Mouse (Mus musculus) lung, postnatal 14 days (tissue): Measurements from ENCODE around the gene Slc6a17.

ENCODE experiments used
- DNase-seq: peaks from one replicate; pipeline ENCODE4 v3.0.0; 2021

Slc6a17 gene

GRCm38 (mm10) chr3:107459773-107460431 lies 57.9 kb downstream of the Slc6a17 start:
- no peak for DNase-seq

DNA sequence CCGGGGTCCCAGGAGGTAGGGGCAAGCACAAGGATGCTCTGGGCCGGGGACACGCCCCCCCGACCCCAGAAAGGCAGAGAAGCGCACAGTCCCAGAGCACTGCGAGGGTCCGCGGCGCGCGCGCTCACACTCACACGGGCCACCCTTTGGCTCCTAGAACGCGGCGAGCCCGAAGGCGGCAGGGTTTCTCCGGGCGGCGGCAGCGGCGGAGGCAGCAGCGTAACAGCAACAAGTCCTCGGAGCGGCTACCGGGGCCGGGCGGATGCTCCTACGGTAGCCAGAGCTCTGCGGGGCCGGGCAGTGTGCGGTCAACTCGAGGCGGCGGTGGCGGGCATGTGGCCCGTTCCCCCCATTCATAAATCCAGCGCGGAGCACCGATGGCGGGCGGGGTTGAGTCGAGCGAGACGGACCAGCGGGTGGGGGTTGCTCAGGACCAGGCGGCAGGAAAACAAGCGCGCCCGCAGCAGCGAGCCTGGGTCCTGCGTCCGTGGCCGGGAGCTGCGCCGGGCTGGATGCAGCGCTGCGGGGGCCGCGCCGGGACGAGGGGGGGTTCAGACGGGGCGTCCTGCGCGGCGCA lies 58.5 kb downstream of the Slc6a17 start, which contains the start of gene Kcnc4:
Kcnc4 (minus strand) TSS at position 357 of the 577 bp plus-strand sequence.
- DNase-seq = no peak

- DNase-seq = no peak
Observed at GRCm38 (mm10) chr3:107458528-107459195, 59.2 kb downstream of the Slc6a17 start.

- no peak for DNase-seq
Observed at GRCm38 (mm10) chr3:107458104-107458503, 59.7 kb downstream of the Slc6a17 start.

DNA sequence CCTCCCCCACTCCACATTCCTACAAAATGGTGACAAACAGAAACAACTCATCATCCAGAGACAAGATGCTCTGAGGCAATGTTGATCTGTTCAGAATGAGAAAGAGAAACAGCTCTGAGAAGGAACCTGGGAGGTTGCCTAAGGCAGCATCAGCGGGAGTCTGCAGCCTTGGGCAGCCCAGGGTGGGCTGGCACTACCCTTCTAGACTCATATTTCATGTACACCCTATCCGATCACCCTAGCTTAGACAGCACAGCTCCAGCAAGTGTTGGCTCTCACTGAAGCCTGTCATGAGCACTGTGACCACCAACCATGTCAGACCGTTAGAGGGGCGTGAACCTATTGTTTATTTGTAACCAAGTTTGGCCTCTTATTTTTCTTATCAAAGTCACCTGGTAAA lies 63.5 kb downstream of the Slc6a17 start:
- no peak for DNase-seq

DNA sequence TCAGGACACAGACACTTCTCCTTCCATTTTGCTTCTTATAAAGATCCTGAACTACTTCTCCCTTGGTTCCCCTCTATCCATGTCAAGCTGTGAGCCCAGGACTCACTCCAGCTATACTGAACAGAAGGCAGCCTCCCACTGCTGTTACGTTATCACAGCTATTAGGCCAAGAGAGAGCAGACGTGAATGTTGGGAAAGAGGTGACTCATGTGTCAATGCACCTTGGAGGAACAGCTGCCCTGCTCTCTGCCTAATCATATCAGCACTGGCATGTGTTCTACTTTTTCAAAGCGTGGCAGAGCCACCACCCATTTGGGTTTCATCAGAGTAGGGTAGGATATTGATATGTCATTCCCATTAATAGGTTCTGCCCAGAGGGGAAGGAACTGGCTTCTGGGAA lies 71.0 kb downstream of the Slc6a17 start:
- no peak for DNase-seq

DNA sequence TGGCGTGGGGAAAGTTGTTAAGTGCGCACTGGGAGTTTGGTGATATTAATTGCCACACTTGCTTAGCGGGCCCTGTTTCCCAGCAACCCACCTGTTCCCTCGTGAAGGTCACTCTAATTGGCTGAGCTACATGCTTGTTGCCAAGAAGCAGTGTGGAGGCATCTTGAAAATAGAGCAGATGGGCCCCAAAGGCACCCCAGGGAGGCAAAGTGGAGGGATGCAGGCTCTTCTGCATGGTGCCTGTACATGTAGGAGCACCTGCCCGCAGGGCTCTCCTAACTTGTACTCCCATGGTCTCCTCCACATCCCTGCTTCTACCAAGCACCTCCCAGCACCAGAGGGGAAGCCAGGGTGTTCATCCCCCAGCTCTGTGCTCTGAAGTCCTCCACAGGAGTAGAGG lies 74.0 kb downstream of the Slc6a17 start:
- DNase-seq = no peak

- DNase-seq = no peak
Observed at GRCm38 (mm10) chr3:107442191-107442590, 75.6 kb downstream of the Slc6a17 start.

DNA sequence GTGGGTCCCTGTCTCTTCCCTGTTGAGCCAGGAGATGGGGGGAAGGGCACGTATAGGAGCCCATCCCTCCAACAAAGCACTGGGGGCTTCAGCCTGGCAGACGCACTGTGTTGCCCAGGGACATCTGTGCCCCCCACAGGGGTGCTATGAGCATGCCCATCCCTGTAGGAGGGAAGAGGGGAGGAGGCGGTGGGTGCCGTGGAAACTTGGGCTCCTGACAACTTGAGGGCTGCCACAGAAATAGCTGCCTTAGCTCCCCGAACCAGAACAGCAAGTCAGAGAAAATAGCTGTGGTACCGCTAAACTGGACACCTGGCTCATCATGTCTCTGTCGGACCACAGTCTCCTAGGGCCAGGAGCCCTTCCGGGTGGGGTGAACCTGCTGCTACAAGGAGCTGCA lies 76.5 kb downstream of the Slc6a17 start:
- no peak for DNase-seq

DNA sequence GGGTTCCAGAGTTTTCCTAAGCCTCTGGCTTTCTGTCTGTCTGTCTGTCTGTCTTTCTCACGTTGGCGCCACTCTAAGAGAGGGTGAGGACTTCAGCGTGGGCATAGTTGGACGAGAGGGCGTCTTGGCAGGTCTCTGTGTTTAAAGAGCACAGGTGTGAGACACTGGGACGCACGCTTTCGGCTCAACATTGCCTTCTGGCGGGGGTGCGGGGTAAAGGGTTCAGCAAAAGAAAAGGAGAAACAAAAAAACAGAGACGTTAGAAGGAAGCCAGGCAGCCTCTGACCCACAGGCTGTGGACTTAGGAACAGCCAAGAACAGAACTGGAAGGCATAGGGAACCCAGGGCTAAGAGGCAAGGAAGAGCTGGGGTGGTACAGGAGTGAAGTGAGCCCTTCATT lies 78.5 kb downstream of the Slc6a17 start:
- no peak for DNase-seq

DNA sequence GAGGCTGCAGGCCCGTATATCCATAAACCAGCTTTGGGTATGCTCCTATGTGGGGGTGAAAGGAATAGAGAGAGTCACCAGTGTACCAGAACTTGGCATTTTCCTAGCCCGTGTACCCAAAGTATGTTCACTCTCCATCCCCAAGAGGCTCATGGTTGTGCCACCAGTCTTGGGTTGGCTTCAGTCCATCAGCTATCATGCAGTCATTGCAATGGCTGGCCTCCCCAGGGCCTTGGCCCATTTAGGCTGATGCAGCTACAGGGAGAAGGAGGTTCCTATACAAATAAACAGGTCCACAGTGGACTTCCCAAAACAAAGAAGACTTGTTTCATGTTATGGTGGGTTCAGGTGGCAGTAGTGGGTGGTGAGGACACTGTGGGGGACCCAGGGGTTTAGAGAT lies 80.2 kb downstream of the Slc6a17 start:
- DNase-seq = no peak

GRCm38 (mm10) chr3:107436434-107436833 lies 81.4 kb downstream of the Slc6a17 start:
- no peak for DNase-seq

GRCm38 (mm10) chr3:107433614-107434013 lies 84.2 kb downstream of the Slc6a17 start:
- peak; percentile 21 for DNase-seq

GRCm38 (mm10) chr3:107431268-107431667 lies 86.5 kb downstream of the Slc6a17 start:
- DNase-seq = peak; percentile 5

GRCm38 (mm10) chr3:107424258-107425041 lies 93.4 kb downstream of the Slc6a17 start:
- DNase-seq = no peak

- no peak for DNase-seq
Observed at GRCm38 (mm10) chr3:107420156-107420555, 97.7 kb downstream of the Slc6a17 start.
